Mouse (Mus musculus) lung, adult 2 months (tissue): ENCODE results near the gene Rev1.

Source experiments
- CTCF ChIP-seq: fragments of 200-500 bp; IDR thresholded peaks from 2 replicates; pipeline ENCODE4 v1.5.1; 2011; ENCODE audit warnings: mild to moderate bottlenecking, low read length, control low read depth; ENCODE audit not compliant: insufficient read depth
- POLR2A ChIP-seq: fragments of 200-500 bp; IDR thresholded peaks from 2 replicates; pipeline ENCODE4 v1.6.1; 2011; ENCODE audit warnings: low read depth, mild to moderate bottlenecking, control low read depth, low read length, borderline replicate concordance; ENCODE audit errors: extremely low read depth

GRCm38 (mm10) chr1:38081316-38081715 is 48.3 kb downstream of the Rev1 start:
- TF ChIP-seq POLR2A (no peak), CTCF (no peak)
